In genomic region chr9:49621691-49622090, GRCm38 (mm10) we compare ENCODE assay signal across 21 mouse cellular contexts.
A peak's percentile ranks its signal among the peaks of the same experiment; 100 is the strongest.
DNase-seq lines count a peak whose midpoint lies in the region; ATAC-seq lines count a peak whose summit lies in the region.
"Had no signal": no experiment of that assay in that cellular context is flagged by ENCODE, and none has a peak within 500 bp of the region (broad histone marks: within the 10 kb centered on the region; RNA-seq: fewer than 3 reads in every experiment).

No protein-coding gene starts in this region.

- H3K4me3 ChIP-seq in hindbrain, embryonic 14.5 days (replicated peaks; ENCODE audit: low read length) = no peak overlapping the region
- H3K4me3 ChIP-seq in hindbrain, embryonic 16.5 days (ENCODE audit: low read length) = no peak overlapping the region
- H3K4me3 ChIP-seq in midbrain, embryonic 12.5 days = no peak overlapping the region
- no peak overlapping the region for H3K4me3 ChIP-seq in midbrain, embryonic 10.5 days
- H3K4me3 ChIP-seq in forebrain, embryonic 16.5 days (replicated peaks; ENCODE audit: low read length) = no peak overlapping the region
- no peak overlapping the region for H3K4me3 ChIP-seq in midbrain, embryonic 16.5 days (ENCODE audit: low read depth, low read length)
- H3K4me3 ChIP-seq: heart, adult 2 months; heart, embryonic 15.5 days; intestine, embryonic 15.5 days; liver, embryonic 12.5 days; neural tube, embryonic 15.5 days had no signal

- no peak overlapping the region for H3K9ac ChIP-seq in hindbrain, embryonic 14.5 days
- H3K9ac ChIP-seq in hindbrain, embryonic 16.5 days (ENCODE audit: low read depth, low read length) = no peak overlapping the region
- H3K9ac ChIP-seq in midbrain, embryonic 12.5 days (replicated peaks) = no peak overlapping the region
- H3K9ac ChIP-seq in forebrain, embryonic 16.5 days (replicated peaks; ENCODE audit: low read depth, low read length) = no peak overlapping the region
- H3K9ac ChIP-seq in midbrain, embryonic 16.5 days (ENCODE audit: low read depth, low read length) = no peak overlapping the region
- H3K9ac ChIP-seq: heart, embryonic 15.5 days; intestine, embryonic 15.5 days; liver, embryonic 12.5 days; neural tube, embryonic 15.5 days had no signal

- H3K4me2 ChIP-seq in hindbrain, embryonic 14.5 days (replicated peaks) = no peak overlapping the region
- no peak overlapping the region for H3K4me2 ChIP-seq in hindbrain, embryonic 16.5 days (ENCODE audit: low read length)
- H3K4me2 ChIP-seq in midbrain, embryonic 12.5 days (replicated peaks) = no peak overlapping the region
- H3K4me2 ChIP-seq in forebrain, embryonic 16.5 days (ENCODE audit: low read length) = peak overlapping the region; percentile 8; the same call in 1 of the 2 replicates
- no peak overlapping the region for H3K4me2 ChIP-seq in midbrain, embryonic 16.5 days (ENCODE audit: low read length)
- H3K4me2 ChIP-seq: heart, embryonic 15.5 days; intestine, embryonic 15.5 days; liver, embryonic 12.5 days; neural tube, embryonic 15.5 days had no signal

- DNase-seq in hindbrain, embryonic 14.5 days (ENCODE audit: low spot score) = no peak
- DNase-seq in midbrain, embryonic 10.5 days (ENCODE audit: low spot score) = no peak
- no peak for DNase-seq in thymus, postnatal 0 days (ENCODE audit: low spot score)
- DNase-seq in cerebellum, adult 11-12 months = no peak
- DNase-seq: cerebellum, adult 9-10 months; gastrocnemius, postnatal 14 days; heart, adult 2 months; kidney, adult 9 months; kidney, postnatal 25 days; lung, adult 2 months; lung, postnatal 36 days; thymus, postnatal 4 days had no signal

- peak overlapping the region; percentile 78; the same call in 1 of the 2 replicates for H3K27ac ChIP-seq in hindbrain, embryonic 14.5 days
- no peak overlapping the region for H3K27ac ChIP-seq in hindbrain, embryonic 16.5 days (ENCODE audit: low read depth, low read length)
- H3K27ac ChIP-seq in midbrain, embryonic 12.5 days (replicated peaks) = 0 out of 2 replicates have a peak overlapping the region, but pooled peaks have one; percentile 7
- H3K27ac ChIP-seq in midbrain, embryonic 10.5 days (replicated peaks) = no peak overlapping the region
- peak overlapping the region; percentile 74 for H3K27ac ChIP-seq in forebrain, embryonic 16.5 days (ENCODE audit: low read length)
- H3K27ac ChIP-seq in midbrain, embryonic 16.5 days (ENCODE audit: low read length) = peak overlapping the region; percentile 44; the same call in 1 of the 2 replicates
- H3K27ac ChIP-seq: heart, adult 2 months; heart, embryonic 15.5 days; intestine, embryonic 15.5 days; liver, embryonic 12.5 days; neural tube, embryonic 15.5 days; stomach, postnatal 0 days had no signal

- no peaks in the 10 kb centered on the region for H3K36me3 ChIP-seq in hindbrain, embryonic 14.5 days (replicated peaks; ENCODE audit: control insufficient read depth, insufficient read depth)
- H3K36me3 ChIP-seq in hindbrain, embryonic 16.5 days (ENCODE audit: control insufficient read depth, insufficient read depth, low read length) = no peaks in the 10 kb centered on the region
- H3K36me3 ChIP-seq in midbrain, embryonic 12.5 days = no peaks in the 10 kb centered on the region
- H3K36me3 ChIP-seq in midbrain, embryonic 10.5 days = no peaks in the 10 kb centered on the region
- no peaks in the 10 kb centered on the region for H3K36me3 ChIP-seq in forebrain, embryonic 16.5 days (ENCODE audit: control insufficient read depth, insufficient read depth)
- no peaks in the 10 kb centered on the region for H3K36me3 ChIP-seq in midbrain, embryonic 16.5 days (ENCODE audit: control insufficient read depth, insufficient read depth, low read length)
- H3K36me3 ChIP-seq: heart, embryonic 15.5 days; intestine, embryonic 15.5 days; liver, embryonic 12.5 days; neural tube, embryonic 15.5 days had no signal

- WGBS in hindbrain, embryonic 14.5 days = 55% methylated on average over 11 of the region's 11 CpGs
- WGBS in hindbrain, embryonic 16.5 days = 62% methylated on average over 11 of the region's 11 CpGs
- WGBS in midbrain, embryonic 12.5 days = 74% methylated on average over 11 of the region's 11 CpGs
- 92% methylated on average over 11 of the region's 11 CpGs for WGBS in midbrain, embryonic 10.5 days
- 41% methylated on average over 11 of the region's 11 CpGs for WGBS in forebrain, embryonic 16.5 days
- WGBS in midbrain, embryonic 16.5 days = 51% methylated on average over 11 of the region's 11 CpGs

- no peak for ATAC-seq in hindbrain, embryonic 14.5 days (ENCODE audit: low FRiP score)
- ATAC-seq in hindbrain, embryonic 16.5 days = no peak
- ATAC-seq in midbrain, embryonic 12.5 days (ENCODE audit: low FRiP score, low read depth) = no peak
- ATAC-seq in forebrain, embryonic 16.5 days = no peak
- ATAC-seq in midbrain, embryonic 16.5 days = no peak
- ATAC-seq: intestine, embryonic 15.5 days; liver, embryonic 12.5 days had no signal

- H3K9me3 ChIP-seq in hindbrain, embryonic 14.5 days (ENCODE audit: control insufficient read depth, low read length) = no peaks in the 10 kb centered on the region
- no peaks in the 10 kb centered on the region for H3K9me3 ChIP-seq in hindbrain, embryonic 16.5 days (ENCODE audit: control insufficient read depth, low read length)
- no peaks in the 10 kb centered on the region for H3K9me3 ChIP-seq in midbrain, embryonic 12.5 days
- no peaks in the 10 kb centered on the region for H3K9me3 ChIP-seq in midbrain, embryonic 10.5 days (replicated peaks)
- H3K9me3 ChIP-seq in forebrain, embryonic 16.5 days (ENCODE audit: control insufficient read depth, low read length) = no peaks in the 10 kb centered on the region
- no peaks in the 10 kb centered on the region for H3K9me3 ChIP-seq in midbrain, embryonic 16.5 days (replicated peaks; ENCODE audit: control insufficient read depth, low read length, poor library complexity, severe bottlenecking)
- H3K9me3 ChIP-seq: heart, embryonic 15.5 days; intestine, embryonic 15.5 days; neural tube, embryonic 15.5 days had no signal

- H3K27me3 ChIP-seq in hindbrain, embryonic 14.5 days (ENCODE audit: control insufficient read depth, insufficient read depth, low read length) = no peaks in the 10 kb centered on the region
- no peaks in the 10 kb centered on the region for H3K27me3 ChIP-seq in hindbrain, embryonic 16.5 days (replicated peaks; ENCODE audit: control insufficient read depth, insufficient read depth, low read length)
- H3K27me3 ChIP-seq in midbrain, embryonic 12.5 days = no peaks in the 10 kb centered on the region
- H3K27me3 ChIP-seq in midbrain, embryonic 10.5 days (ENCODE audit: low read depth, poor library complexity, severe bottlenecking) = no peaks in the 10 kb centered on the region
- H3K27me3 ChIP-seq in forebrain, embryonic 16.5 days (replicated peaks; ENCODE audit: control insufficient read depth, insufficient read depth, low read length) = no peaks in the 10 kb centered on the region
- H3K27me3 ChIP-seq in midbrain, embryonic 16.5 days (ENCODE audit: control insufficient read depth, insufficient read depth, low read depth, low read length) = no peaks in the 10 kb centered on the region
- H3K27me3 ChIP-seq: heart, embryonic 15.5 days; intestine, embryonic 15.5 days; liver, embryonic 12.5 days; neural tube, embryonic 15.5 days had no signal

- peaks cover 41% of the 10 kb centered on the region for H3K4me1 ChIP-seq in hindbrain, embryonic 14.5 days (replicated peaks; ENCODE audit: control insufficient read depth, insufficient read depth, low read length)
- H3K4me1 ChIP-seq in hindbrain, embryonic 16.5 days (ENCODE audit: control insufficient read depth, insufficient read depth, low read depth, low read length) = peaks cover 29% of the 10 kb centered on the region
- peaks cover 24% of the 10 kb centered on the region for H3K4me1 ChIP-seq in midbrain, embryonic 12.5 days
- peaks cover 24% of the 10 kb centered on the region for H3K4me1 ChIP-seq in midbrain, embryonic 10.5 days
- peaks cover 57% of the 10 kb centered on the region for H3K4me1 ChIP-seq in forebrain, embryonic 16.5 days (replicated peaks; ENCODE audit: control insufficient read depth, insufficient read depth, low read length)
- peaks cover 37% of the 10 kb centered on the region for H3K4me1 ChIP-seq in midbrain, embryonic 16.5 days (ENCODE audit: control insufficient read depth, insufficient read depth, low read length)
- H3K4me1 ChIP-seq: intestine, embryonic 15.5 days; liver, embryonic 12.5 days had no signal

Comparison
In these comparisons a context has a peak if more than half of its experiments do, and no peak if none do; other contexts are left out.
1. H3K27ac ChIP-seq: peak in hindbrain, embryonic 14.5 days (single experiment), midbrain, embryonic 12.5 days (single experiment), forebrain, embryonic 16.5 days (single experiment) and midbrain, embryonic 16.5 days (single experiment); none in hindbrain, embryonic 16.5 days (single experiment) and midbrain, embryonic 10.5 days (single experiment).